Mouse (Mus musculus): ENCODE results near the gene Otulin.

Otulin gene

GRCm38 (mm10) chr15:27580771-27581170, 49.7 kb downstream of the Otulin start:
- ATAC-seq (ENCODE audit: low TSS enrichment), result no peak

- no peak for ATAC-seq (ENCODE audit: low TSS enrichment)
Measured at GRCm38 (mm10) chr15:27579853-27580252, 50.6 kb downstream of the Otulin start.

- ATAC-seq (ENCODE audit: low TSS enrichment), result no peak
Measured at GRCm38 (mm10) chr15:27578918-27579317, 51.6 kb downstream of the Otulin start.

- no peak for ATAC-seq (ENCODE audit: low TSS enrichment)
Measured at GRCm38 (mm10) chr15:27577915-27578780, 52.3 kb downstream of the Otulin start.

- ATAC-seq (ENCODE audit: low TSS enrichment), result no peak
Measured at GRCm38 (mm10) chr15:27576886-27577285, 53.6 kb downstream of the Otulin start.

- ATAC-seq (ENCODE audit: low TSS enrichment), result no peak
Measured at GRCm38 (mm10) chr15:27575932-27576331, 54.6 kb downstream of the Otulin start.

DNA sequence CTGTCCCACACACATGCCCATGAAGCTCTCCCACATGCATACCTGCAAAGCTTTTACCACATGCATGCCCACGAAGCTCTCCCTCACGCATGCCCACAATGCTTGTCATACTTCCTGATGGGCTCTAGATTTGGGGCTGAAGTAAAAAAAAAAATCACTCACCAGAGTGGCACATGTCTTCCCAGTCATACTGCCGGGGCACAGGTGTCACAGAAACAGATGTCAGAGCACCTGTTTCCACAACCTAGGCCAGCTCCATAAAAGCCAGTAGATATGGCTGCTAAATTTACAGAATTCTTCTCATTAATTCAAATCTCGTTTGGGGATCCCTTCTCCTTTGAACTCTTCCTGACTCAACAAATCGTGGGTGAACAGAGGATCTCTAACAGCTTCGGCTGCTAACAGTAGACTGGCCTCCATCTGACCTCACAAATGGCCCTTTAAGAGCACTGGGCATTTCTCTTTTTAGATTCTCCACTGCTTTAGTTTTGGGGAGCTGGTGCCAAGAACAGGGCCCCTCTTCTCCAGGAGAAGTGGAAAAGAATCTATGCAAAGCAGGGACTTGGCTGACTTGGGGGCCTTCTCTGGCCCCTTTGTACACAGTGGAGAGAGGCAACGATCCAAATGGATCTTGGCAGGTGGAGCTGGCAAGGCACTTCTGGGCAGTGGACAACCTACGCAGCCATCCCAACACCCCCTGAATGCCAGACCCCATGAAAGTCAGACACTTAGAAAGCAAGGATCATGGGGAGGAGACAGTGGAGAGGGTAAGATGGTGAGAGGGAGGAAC, 55.3 kb downstream of the Otulin start:
- ATAC-seq (ENCODE audit: low TSS enrichment), result peak; percentile 22; the same call in 1 of the 2 replicates

- peak; percentile 12; the same call in 1 of the 2 replicates for ATAC-seq (ENCODE audit: low TSS enrichment)
Measured at GRCm38 (mm10) chr15:27571179-27571578, 59.3 kb downstream of the Otulin start.

- peak; percentile 9; the same call in 1 of the 2 replicates for ATAC-seq (ENCODE audit: low TSS enrichment)
Measured at GRCm38 (mm10) chr15:27570385-27570784, 60.1 kb downstream of the Otulin start.

GRCm38 (mm10) chr15:27569924-27570323, 60.6 kb downstream of the Otulin start:
- ATAC-seq (ENCODE audit: low TSS enrichment), result no peak

GRCm38 (mm10) chr15:27568371-27568770, 62.1 kb downstream of the Otulin start:
- ATAC-seq (ENCODE audit: low TSS enrichment), result no peak

DNA sequence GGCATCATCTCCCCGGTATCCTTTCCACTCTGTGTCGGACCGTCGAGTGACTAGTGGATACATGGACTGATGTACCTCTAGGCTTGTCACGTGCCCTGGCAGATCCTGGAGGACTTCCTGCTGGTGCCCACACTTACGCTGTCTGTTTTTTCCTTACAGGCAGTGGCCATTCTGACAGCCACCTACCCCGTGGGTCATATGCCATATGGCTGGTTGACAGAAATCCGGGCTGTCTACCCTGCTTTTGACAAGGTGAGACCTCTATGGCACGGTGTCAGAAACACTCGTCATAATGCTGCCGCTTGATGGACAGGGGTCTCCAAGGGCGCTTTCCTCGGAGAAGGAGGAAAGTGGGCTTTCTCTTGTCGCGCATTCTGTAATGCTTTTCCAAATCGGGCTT, 63.1 kb downstream of the Otulin start:
- no peak for ATAC-seq (ENCODE audit: low TSS enrichment)

GRCm38 (mm10) chr15:27565626-27566185, 64.8 kb downstream of the Otulin start:
- peak; percentile 64 for ATAC-seq (ENCODE audit: low TSS enrichment)

- peak; percentile 45 for ATAC-seq (ENCODE audit: low TSS enrichment)
Measured at GRCm38 (mm10) chr15:27564106-27565100, 66.1 kb downstream of the Otulin start.

- ATAC-seq (ENCODE audit: low TSS enrichment), result no peak
Measured at GRCm38 (mm10) chr15:27560315-27560714, 70.2 kb downstream of the Otulin start.

DNA sequence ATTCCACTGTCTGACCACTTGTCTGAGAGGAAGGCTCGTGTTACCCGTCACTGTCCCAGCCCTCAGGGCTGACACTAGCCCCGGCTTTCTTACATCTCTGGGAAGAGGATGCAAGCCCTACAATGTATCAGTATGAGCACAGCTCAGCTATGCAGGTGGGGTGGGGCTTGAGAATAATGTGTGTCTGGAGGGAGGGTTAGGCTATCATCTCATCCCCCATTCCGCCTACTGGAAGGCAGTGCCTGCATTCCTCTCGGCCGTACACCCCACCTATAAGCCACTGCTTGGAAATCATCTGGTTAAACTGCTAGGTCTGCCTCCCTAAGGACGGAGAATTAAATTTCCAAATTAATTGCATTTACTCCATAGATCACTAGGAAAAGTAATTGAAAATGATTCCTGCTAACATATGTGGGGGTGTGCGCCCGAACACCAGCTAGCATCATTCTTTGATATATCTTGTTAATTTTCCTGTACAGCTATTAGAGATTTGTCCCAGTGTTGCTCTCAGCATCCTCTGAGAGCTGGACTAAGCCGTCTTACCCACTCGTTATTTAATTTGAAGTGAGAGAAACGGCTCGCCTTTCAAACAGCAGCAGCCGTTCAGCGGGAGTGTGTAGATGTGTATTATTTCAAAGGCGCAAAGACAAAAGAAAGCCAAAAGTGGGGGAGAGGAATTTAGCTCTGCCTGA, 71.9 kb downstream of the Otulin start:
- ATAC-seq (ENCODE audit: low TSS enrichment), result peak; percentile 32

DNA sequence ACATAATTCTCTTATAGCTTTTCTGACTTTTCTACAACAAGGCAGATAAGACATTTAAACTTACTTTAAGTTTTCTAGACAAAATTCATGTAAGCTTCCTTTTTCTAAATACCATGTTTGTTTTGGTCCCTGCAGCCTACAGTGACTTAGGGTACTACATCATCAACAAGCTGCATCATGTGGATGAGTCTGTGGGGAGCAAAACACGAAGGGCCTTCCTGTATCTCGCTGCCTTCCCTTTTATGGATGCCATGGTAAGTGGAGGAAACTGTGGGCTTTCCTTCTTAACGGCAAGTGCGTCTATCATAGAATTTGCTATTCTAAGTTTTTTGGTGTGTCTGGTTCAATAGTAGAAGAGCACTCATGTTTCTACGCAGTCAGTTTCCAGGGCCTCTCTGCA, 76.9 kb downstream of the Otulin start:
- ATAC-seq (ENCODE audit: low TSS enrichment), result no peak

DNA sequence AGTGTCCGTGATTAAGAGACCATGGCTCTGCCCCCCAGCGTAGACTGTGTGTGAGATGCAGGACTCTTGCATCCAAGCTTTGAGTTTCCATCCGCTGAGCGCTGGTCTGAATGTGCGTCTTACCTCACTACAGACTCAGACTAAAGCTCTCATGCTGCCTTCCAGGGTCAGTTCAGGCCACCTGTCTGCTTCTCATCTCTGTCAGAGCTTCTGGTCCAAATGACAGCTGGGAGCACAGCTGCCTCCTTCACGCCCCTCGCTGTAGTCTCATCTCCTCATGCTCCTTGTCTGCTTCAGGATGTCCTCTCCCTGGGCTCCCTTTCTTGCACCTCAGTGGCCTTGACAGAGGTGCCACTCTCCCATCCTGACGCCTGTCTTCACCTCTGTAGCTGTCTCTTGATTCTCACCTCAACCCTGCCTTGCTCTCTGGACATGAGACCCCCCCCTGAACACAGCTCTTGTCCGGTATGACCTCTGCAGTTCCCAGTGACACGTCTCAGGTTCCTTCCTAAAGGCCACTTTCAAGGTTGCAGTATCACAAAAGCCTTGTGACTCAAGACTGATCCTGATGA, 78.3 kb downstream of the Otulin start:
- no peak for ATAC-seq (ENCODE audit: low TSS enrichment)

- ATAC-seq (ENCODE audit: low TSS enrichment), result no peak
Measured at GRCm38 (mm10) chr15:27551117-27552114, 79.1 kb downstream of the Otulin start.
